Mouse (Mus musculus) lung, postnatal 0 days (tissue): ENCODE results near the gene Gm11037. TPM values are rescaled to one million over a fixed set of nuclear protein-coding genes. Genes with fewer than 3 reads are reported as not detected.
A peak's percentile ranks its signal among the peaks of the same experiment; 100 is the strongest.

Source experiments
- ATAC-seq: fragments of 200-750 bp; cut with Nextera tagmentation; 2 replicates; pipeline ENCODE4 v1.8.0; 2017; ENCODE audit warnings: moderate library complexity
- DNase-seq: peaks from one replicate; pipeline ENCODE4 v3.0.0-alpha.2; 2016; ENCODE audit warnings: low spot score
- H3K27ac ChIP-seq: fragments of 300-500 bp; sonication (generic); 2 replicates; pipeline ENCODE4 v1.5.1; 2014; ENCODE audit warnings: antibody characterized with exemption, mild to moderate bottlenecking, low read length, mixed read lengths
- H3K27me3 ChIP-seq: fragments of 300-500 bp; sonication (generic); replicated peaks from 2 replicates; pipeline ENCODE4 v1.6.1; 2014; ENCODE audit warnings: low read length, mixed read lengths; ENCODE audit not compliant: insufficient read depth
- H3K36me3 ChIP-seq: fragments of 300-500 bp; sonication (generic); 2 replicates; pipeline ENCODE4 v1.6.1; 2014; ENCODE audit warnings: low read length, mixed read lengths; ENCODE audit not compliant: insufficient read depth
- H3K4me1 ChIP-seq: fragments of 300-500 bp; sonication (generic); 2 replicates; pipeline ENCODE4 v1.6.1; 2014; ENCODE audit warnings: antibody characterized with exemption, low read depth, low read length, mixed read lengths; ENCODE audit not compliant: insufficient read depth
- H3K4me2 ChIP-seq: fragments of 300-500 bp; sonication (generic); replicated peaks from 2 replicates; pipeline ENCODE4 v1.6.1; 2014; ENCODE audit warnings: low read depth, mild to moderate bottlenecking, low read length, moderate library complexity, mixed read lengths
- H3K4me3 ChIP-seq: fragments of 300-500 bp; sonication (generic); 2 replicates; pipeline ENCODE4 v1.5.1; 2014; ENCODE audit warnings: low read depth, low read length
- H3K9ac ChIP-seq: fragments of 300-500 bp; sonication (generic); replicated peaks from 2 replicates; pipeline ENCODE4 v1.6.1; 2014; ENCODE audit warnings: low read depth, mild to moderate bottlenecking
- H3K9me3 ChIP-seq: fragments of 300-500 bp; sonication (generic); 2 replicates; pipeline ENCODE4 v1.6.1; 2016; ENCODE audit warnings: low read length, mixed read lengths
- CTCF ChIP-seq: IDR thresholded peaks from 2 replicates; pipeline ENCODE4 v1.5.1; 2016; ENCODE audit warnings: antibody characterized with exemption, mild to moderate bottlenecking
- EP300 ChIP-seq: IDR thresholded peaks from 2 replicates; pipeline ENCODE4 v1.6.1; 2016; ENCODE audit warnings: antibody characterized with exemption, mild to moderate bottlenecking, control low read depth
- WGBS: fragments of 180-500 bp; shearing (Covaris S2); extraction: QIAGEN DNeasy Blood & Tissue Kit; methylation state at CpG from one replicate; pipeline ENCODE4 v1.1.7; 2014; 5-methylcytosine and 5-hydroxymethylcytosine counted together
- polyA plus RNA-seq: library from polyadenylated mRNA; unstranded; fragments of >200 nt; fragmentation: Nextera tagmentation; extraction: Ambion mirVana; gene quantifications from 2 replicates; pipeline ENCODE4 v1.2.1, GENCODE M21; 2015

Gm11037 gene
- polyA plus RNA-seq, 1 experiment from 2014 or later = not detected

DNA sequence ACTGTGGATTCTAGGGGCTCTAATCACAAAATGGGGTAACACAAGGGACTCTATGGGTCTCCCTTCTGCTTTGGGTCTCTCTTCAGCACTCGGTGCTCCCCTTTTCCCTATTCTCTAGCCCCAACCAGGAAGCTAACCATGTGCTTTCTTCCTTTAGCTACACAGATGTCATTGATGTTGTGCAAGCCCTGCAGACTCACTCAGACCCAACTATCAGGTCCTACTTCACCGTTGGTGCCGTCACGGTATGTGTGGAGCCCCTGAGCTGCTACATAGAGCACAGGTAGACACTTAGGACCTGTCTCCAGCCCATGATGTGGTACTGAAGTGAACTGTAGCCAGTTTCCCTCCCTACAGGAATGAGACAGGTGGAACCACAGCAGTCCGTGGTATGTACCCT lies 27.3 kb upstream of the Gm11037 start:
- no peak overlapping the region for H3K4me3 ChIP-seq
- H3K36me3 ChIP-seq = no peaks in the 10 kb centered on the region
- ATAC-seq (no peak), DNase-seq (no peak)
- no peaks in the 10 kb centered on the region for H3K4me1 ChIP-seq
- H3K9me3 ChIP-seq = no peaks in the 10 kb centered on the region
- no peak overlapping the region for H3K4me2 ChIP-seq
- TF ChIP-seq CTCF (no peak), EP300 (no peak)
- no peak overlapping the region for H3K9ac ChIP-seq
- H3K27me3 ChIP-seq = no peaks in the 10 kb centered on the region
- 82% methylated on average over 5 of the region's 5 CpGs for WGBS
- no peak overlapping the region for H3K27ac ChIP-seq

DNA sequence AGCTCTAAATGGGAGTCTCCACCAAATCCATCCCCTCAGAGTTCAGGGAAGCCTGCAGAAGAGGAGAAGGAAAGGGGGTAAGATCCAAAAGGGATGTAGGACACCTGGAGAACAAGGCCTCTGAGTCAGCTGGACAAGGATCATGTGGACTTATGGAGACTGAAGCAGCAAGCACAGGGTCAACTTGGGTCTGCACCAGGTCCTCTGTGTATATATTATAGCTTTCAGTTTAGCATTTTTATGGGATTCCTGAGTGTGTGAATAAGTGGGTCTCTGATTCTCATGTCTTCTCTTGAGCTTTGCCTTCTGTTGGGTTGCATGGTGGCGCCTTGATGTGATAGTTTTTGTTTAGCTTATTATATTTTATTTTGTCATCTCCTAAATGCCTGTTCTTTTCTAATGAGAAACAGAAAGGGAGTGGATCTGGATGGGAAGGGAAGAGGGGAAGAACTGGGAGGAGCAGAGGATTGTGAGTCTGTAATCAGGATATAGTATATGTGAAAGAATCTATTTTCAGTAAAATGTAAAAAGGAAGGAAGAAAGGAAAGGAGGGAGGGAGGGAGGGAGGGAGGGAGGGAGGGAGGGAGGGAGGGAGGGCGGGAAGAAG lies 14.2 kb upstream of the Gm11037 start:
- Histone ChIP-seq H3K4me2 (no peak overlapping the region), H3K36me3 (no peaks in the 10 kb centered on the region), H3K9me3 (no peaks in the 10 kb centered on the region), H3K4me3 (no peak overlapping the region), H3K27me3 (no peaks in the 10 kb centered on the region), H3K27ac (no peak overlapping the region), H3K9ac (no peak overlapping the region), H3K4me1 (no peaks in the 10 kb centered on the region)
- WGBS = 92% methylated on average over 2 of the region's 2 CpGs
- TF ChIP-seq CTCF (no peak), EP300 (no peak)
- DNase-seq (no peak), ATAC-seq (no peak)

DNA sequence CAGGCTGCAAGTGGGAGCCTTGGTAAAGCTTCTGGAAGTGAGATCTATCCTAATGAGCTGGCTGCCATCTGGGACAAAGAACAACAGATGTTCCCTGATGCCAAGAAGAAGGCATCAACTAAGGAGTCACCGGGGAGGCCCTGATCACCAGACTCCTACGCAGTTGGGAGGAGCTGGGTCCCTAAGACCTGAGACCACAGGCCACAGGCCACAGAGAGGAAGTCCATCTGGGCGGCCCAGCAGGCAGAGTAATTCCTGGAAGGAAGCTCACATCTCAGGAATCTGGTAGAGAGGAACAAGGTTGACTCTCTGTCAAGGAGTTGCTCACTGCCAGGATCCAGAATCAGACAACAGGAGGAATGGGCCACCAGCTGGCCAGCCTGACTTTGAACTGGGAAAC lies 9.1 kb upstream of the Gm11037 start:
- peak; percentile 39; the same call in 1 of the 2 replicates for TF ChIP-seq EP300
- no peak for TF ChIP-seq CTCF
- Histone ChIP-seq H3K4me1 (peaks cover 4% of the 10 kb centered on the region; the same call in 1 of the 2 replicates), H3K4me2 (no peak overlapping the region), H3K27ac (no peak overlapping the region), H3K4me3 (no peak overlapping the region), H3K9me3 (no peaks in the 10 kb centered on the region), H3K9ac (no peak overlapping the region), H3K36me3 (no peaks in the 10 kb centered on the region), H3K27me3 (no peaks in the 10 kb centered on the region)
- ATAC-seq = peak; percentile 65
- peak; percentile 50 for DNase-seq
- 56% methylated on average over 3 of the region's 3 CpGs for WGBS

DNA sequence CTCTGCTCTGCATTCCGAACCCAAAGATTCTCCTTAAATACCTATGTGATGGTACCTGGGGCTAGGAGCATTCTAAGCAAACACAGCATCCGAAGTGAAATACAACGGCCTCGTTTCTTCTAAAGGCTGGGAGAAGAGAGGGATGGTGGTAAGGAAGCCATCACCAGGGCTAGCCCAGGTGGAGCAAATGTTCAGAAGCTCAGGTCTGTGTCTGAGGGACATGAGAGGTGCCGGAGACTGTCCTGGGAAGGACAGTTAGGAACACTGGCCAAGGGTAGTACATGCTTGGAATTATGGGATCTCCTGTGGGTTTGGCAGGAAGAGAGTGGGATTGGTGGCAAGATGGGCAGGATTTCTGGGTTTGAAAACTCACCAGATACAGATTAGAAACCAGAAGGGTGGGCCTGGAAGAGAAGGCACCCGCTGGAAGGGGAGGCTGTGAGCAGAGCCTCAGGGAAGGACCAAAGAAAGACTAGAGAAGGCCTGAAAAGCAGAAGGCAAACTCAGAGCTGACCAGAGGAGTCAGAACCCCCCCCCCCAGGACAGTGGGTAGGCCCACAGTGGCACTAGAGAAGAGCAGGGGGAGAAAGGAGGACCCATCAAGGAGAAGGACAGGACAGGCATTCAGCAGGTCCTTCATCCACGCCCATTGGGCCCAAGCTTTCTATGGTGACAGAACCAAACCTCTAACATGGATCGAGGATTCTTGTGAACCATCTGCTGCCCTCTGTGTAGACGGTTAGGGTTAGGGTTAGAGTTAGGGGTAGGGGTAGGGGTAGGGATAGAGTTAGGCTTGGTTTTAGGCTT lies 7.9 kb upstream of the Gm11037 start:
- no peak overlapping the region for H3K9ac ChIP-seq
- ATAC-seq (no peak), DNase-seq (no peak)
- no peaks in the 10 kb centered on the region for H3K36me3 ChIP-seq
- H3K4me1 ChIP-seq = peaks cover 4% of the 10 kb centered on the region; the same call in 1 of the 2 replicates
- H3K4me2 ChIP-seq = no peak overlapping the region
- no peak for TF ChIP-seq CTCF
- no peak for TF ChIP-seq EP300
- no peak overlapping the region for H3K27ac ChIP-seq
- 87% methylated on average over 9 of the region's 9 CpGs for WGBS
- H3K9me3 ChIP-seq = no peaks in the 10 kb centered on the region
- no peaks in the 10 kb centered on the region for H3K27me3 ChIP-seq
- H3K4me3 ChIP-seq = no peak overlapping the region

DNA sequence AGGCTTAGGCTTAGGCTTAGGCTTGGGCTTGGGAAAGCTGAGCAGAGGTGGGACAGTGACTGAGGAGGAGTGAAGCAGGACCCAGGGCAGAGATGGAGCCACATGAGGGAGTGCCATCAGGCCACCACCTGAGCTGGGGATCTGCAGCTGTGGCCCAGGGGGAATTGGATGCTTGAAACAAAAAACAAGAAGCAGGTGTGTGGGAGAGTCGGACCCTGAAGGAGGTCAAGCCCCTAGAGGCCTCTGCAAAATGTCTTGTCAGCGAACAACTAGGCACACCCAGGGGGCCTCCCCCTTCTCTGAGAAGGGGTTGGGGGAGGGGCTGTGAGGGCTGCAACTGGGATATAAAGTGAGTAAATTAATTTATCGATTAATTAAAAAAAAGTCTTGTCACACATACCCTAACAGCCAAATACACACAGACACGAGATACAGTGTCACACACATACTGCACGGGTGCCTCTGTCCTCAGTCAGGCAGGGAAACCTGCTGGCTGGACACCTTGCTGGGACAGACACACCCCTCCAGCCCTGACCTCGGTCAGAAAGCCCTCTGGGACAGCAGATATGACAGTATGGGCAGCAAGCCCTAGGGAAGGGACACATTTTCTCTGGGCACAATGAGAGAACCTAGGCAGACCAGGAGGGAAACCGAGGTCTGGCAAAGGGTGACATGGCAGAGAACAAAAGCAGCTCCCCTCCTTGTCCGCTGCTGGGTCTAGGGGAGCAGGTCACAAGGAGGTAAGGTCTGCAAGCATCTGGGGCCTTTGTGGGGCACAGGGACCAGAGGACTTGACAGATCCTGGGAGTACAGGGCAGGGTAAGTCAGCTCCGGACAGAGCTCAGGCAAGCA lies 7.1 kb upstream of the Gm11037 start:
- Histone ChIP-seq H3K27me3 (no peaks in the 10 kb centered on the region), H3K9ac (no peak overlapping the region), H3K27ac (peak overlapping the region; percentile 64), H3K36me3 (no peaks in the 10 kb centered on the region), H3K4me3 (no peak overlapping the region), H3K9me3 (no peaks in the 10 kb centered on the region), H3K4me1 (peaks cover 4% of the 10 kb centered on the region; the same call in 1 of the 2 replicates), H3K4me2 (peak overlapping the region; percentile 79; the same call in 1 of the 2 replicates)
- TF ChIP-seq CTCF (no peak), EP300 (no peak)
- ATAC-seq (no peak), DNase-seq (no peak)
- 77% methylated on average over 9 of the region's 9 CpGs for WGBS
